Mouse (Mus musculus) layer of hippocampus, postnatal 14 days (tissue): ENCODE results near the gene Ncam2. TPM values are rescaled to one million over a fixed set of nuclear protein-coding genes. Genes with fewer than 3 reads are reported as not detected.

Source experiments
- DNase-seq, 2 experiments: peaks; one replicate each; pipeline ENCODE4 v3.0.0; 2021 to 2022; ENCODE audit warnings: low spot score in 2 of 2, mixed read lengths in 1 of 2
- total RNA-seq, 2 experiments: library from RNA; stranded (reverse); gene quantifications; 2 replicates each; pipeline ENCODE4 v1.2.3; 2021

Gene Ncam2
- total RNA-seq, 2 experiments from 2014 or later: 55.3 to 57.9 TPM

GRCm38 (mm10) chr16:81587565-81588107 is 387.1 kb downstream of the Ncam2 start:
- DNase-seq: no peak

- DNase-seq: no peak
Measured at GRCm38 (mm10) chr16:81623276-81623675, 422.8 kb downstream of the Ncam2 start.

- DNase-seq: no peak
Measured at GRCm38 (mm10) chr16:81623776-81624175, 423.3 kb downstream of the Ncam2 start.

- no peak for DNase-seq
Measured at GRCm38 (mm10) chr16:81650286-81650685, 449.8 kb downstream of the Ncam2 start.

GRCm38 (mm10) chr16:81651550-81651949 is 451.1 kb downstream of the Ncam2 start:
- DNase-seq: no peak

GRCm38 (mm10) chr16:81656550-81656949 is 456.1 kb downstream of the Ncam2 start:
- DNase-seq: peak in 1 of 2 experiments; percentile 19

GRCm38 (mm10) chr16:81673866-81674265 is 473.4 kb downstream of the Ncam2 start:
- no peak for DNase-seq

GRCm38 (mm10) chr16:81675546-81675945 is 475.0 kb downstream of the Ncam2 start:
- DNase-seq: no peak
